Mouse (Mus musculus) CH12.LX (cell line): ENCODE results near the gene Asprv1.

Experiments used
- ETS1 ChIP-seq: conservative IDR thresholded peaks from 2 replicates; pipeline ENCODE4 v1.6.1; 2012; ENCODE audit warnings: low read depth, mild to moderate bottlenecking, inconsistent platforms, low read length, improper control_type of control experiment, moderate library complexity
- GABPA ChIP-seq: IDR thresholded peaks from 2 replicates; pipeline ENCODE4 v1.6.1; 2012; ENCODE audit warnings: low read depth, low read length, improper control_type of control experiment, inconsistent platforms; ENCODE audit not compliant: insufficient replicate concordance
- MAFK ChIP-seq: IDR thresholded peaks from 2 replicates; pipeline ENCODE4 v1.6.1; 2011; ENCODE audit warnings: low read length, improper control_type of control experiment; ENCODE audit not compliant: insufficient replicate concordance
- POLR2A ChIP-seq: IDR thresholded peaks from 2 replicates; pipeline ENCODE4 v1.6.1; 2011; ENCODE audit warnings: low read depth, mild to moderate bottlenecking, improper control_type of control experiment, low read length
- TCF12 ChIP-seq: IDR thresholded peaks from 2 replicates; pipeline ENCODE4 v1.6.1; 2014; ENCODE audit warnings: low read depth, mild to moderate bottlenecking, inconsistent platforms, low read length, improper control_type of control experiment

GRCm38 (mm10) chr6:86653026-86653425 is 25.1 kb downstream of the Asprv1 start:
- TF ChIP-seq MAFK (no peak), POLR2A (no peak), ETS1 (no peak), GABPA (no peak), TCF12 (no peak)
